Mouse (Mus musculus) limb, embryonic 10.5 days (tissue): ENCODE data around the gene Gss. TPM values are rescaled to one million over a fixed set of nuclear protein-coding genes. Genes with fewer than 3 reads are reported as not detected.

ENCODE experiments used
- DNase-seq: peaks from one replicate; pipeline ENCODE4 v3.0.0-alpha.2; 2017; ENCODE audit warnings: low spot score
- H3K27ac ChIP-seq: fragments of 300-500 bp; sonication (generic); 2 replicates; pipeline ENCODE4 v1.5.1; 2016; ENCODE audit warnings: mild to moderate bottlenecking
- H3K27me3 ChIP-seq: fragments of 300-500 bp; sonication (generic); 2 replicates; pipeline ENCODE4 v1.6.1; 2016; ENCODE audit warnings: low read depth, mild to moderate bottlenecking; ENCODE audit not compliant: poor library complexity, severe bottlenecking
- H3K36me3 ChIP-seq: fragments of 300-500 bp; sonication (generic); 2 replicates; pipeline ENCODE4 v1.6.1; 2016; ENCODE audit warnings: mild to moderate bottlenecking, moderate library complexity
- H3K4me1 ChIP-seq: fragments of 300-500 bp; sonication (generic); 2 replicates; pipeline ENCODE4 v1.6.1; 2016
- H3K4me3 ChIP-seq: fragments of 300-500 bp; sonication (generic); 2 replicates; pipeline ENCODE4 v1.5.1; 2016; ENCODE audit warnings: mild to moderate bottlenecking, moderate library complexity
- H3K9me3 ChIP-seq: fragments of 300-500 bp; sonication (generic); replicated peaks from 2 replicates; pipeline ENCODE4 v1.6.1; 2016; ENCODE audit warnings: mild to moderate bottlenecking
- WGBS: fragments of 180-500 bp; shearing (Covaris S2); methylation state at CpG from one replicate; pipeline ENCODE4 v1.1.7; 2016; 5-methylcytosine and 5-hydroxymethylcytosine counted together
- microRNA counts: library from miRNA; unstranded; fragments of <30 nt; microRNA quantifications from one replicate; lab custom pipeline; 2017
- microRNA-seq: library from miRNA; unstranded; fragments of <30 nt; microRNA quantifications from one replicate; pipeline ENCODE4, GENCODE M21; 2017
- polyA plus RNA-seq: library from polyadenylated mRNA; unstranded; fragments of >200 nt; fragmentation: Nextera tagmentation; extraction: Ambion mirVana; gene quantifications from 2 replicates; pipeline ENCODE4 v1.2.1, GENCODE M21; 2016

Gss gene
- polyA plus RNA-seq, 1 experiment from 2014 or later = 25.1 TPM

DNA sequence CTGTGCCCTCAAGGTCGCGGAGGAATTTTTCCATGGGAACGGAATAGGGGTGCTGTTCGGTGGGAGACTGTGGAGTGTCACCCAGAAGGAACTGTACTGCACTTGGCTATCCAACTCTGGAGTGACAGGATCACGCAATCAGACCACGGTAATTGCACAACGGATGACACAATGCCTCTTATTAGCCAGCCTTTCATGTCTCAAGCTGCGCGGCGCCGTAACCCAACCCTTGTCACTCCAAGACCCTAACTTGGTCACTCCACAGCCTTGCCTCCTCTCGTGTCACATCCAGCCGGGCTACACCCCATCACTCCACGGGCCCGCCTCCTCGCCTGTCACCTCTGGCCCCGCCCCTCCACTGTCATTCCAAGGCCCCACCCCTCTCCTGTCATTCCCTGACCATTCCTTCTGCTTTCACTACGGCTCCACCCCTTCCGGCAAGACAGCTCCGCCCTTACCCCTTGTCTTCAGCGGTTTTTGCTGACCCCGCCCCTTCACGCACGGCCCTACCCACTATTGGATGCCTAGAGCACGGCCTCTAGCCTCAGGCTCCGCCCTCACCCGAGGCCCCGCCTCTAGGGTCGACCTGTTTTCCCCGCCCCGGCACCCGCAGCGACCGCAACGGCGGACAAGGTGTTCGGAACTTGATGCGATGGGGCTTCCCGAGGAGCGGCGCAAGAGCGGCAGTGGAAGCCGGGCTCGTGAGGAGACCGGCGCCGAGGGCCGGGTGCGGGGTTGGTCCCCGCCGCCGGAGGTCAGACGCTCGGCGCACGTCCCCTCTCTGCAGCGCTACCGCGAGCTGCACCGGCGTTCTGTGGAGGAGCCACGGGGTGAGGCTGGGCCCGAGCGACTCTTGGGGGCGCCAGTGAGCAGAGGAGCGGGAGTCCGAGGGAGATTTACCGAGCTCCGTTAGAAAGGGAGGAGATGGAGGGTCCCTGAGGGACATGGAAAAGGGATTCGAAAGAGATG, 74.9 kb downstream of the Gss start, which contains the start of the genes Acss2 and Ggt7:
Gene Acss2, plus strand, starts transcription at position 494 of the 969 bp plus-strand sequence.
Gene Ggt7, minus strand, starts transcription at position 783 of the 969 bp plus-strand sequence.
- no peaks in the 10 kb centered on the region for H3K36me3 ChIP-seq
- H3K9me3 ChIP-seq = no peaks in the 10 kb centered on the region
- peaks cover 27% of the 10 kb centered on the region for H3K4me1 ChIP-seq
- peak; percentile 94 for DNase-seq
- peak within 1 kb of the TSS; percentile 77 for H3K27ac ChIP-seq
- H3K27me3 ChIP-seq = peaks cover 40% of the 10 kb centered on the region
- 5% methylated on average over 69 of the region's 70 CpGs for WGBS
- H3K4me3 ChIP-seq = peak within 1 kb of the TSS; percentile 70

DNA sequence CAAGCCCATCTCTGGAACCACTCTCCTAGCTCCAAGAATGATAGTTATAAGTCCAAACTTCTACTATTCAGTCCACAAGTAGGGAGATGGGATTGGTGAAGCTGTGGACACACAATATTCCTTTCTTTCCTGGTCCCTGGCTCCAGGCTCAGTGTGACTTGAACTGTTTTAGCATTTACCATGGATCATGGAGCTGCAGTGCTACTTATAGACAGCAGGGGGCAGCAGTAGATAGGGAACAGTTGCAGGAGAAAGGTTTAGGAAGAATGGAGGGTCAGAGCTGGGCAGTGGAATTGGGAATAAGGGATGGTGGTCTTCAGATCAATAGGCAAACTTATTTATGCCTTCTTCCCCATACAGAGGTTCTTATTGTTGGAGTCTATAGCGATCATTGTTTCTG, 76.7 kb downstream of the Gss start:
- no peak overlapping the region for H3K27ac ChIP-seq
- peak; percentile 67 for DNase-seq
- H3K36me3 ChIP-seq = no peaks in the 10 kb centered on the region
- peaks cover 27% of the 10 kb centered on the region for H3K4me1 ChIP-seq
- H3K9me3 ChIP-seq = no peaks in the 10 kb centered on the region
- H3K4me3 ChIP-seq = no peak overlapping the region
- WGBS = 0% methylated on average over 1 of the region's 1 CpGs
- H3K27me3 ChIP-seq = peaks cover 41% of the 10 kb centered on the region

DNA sequence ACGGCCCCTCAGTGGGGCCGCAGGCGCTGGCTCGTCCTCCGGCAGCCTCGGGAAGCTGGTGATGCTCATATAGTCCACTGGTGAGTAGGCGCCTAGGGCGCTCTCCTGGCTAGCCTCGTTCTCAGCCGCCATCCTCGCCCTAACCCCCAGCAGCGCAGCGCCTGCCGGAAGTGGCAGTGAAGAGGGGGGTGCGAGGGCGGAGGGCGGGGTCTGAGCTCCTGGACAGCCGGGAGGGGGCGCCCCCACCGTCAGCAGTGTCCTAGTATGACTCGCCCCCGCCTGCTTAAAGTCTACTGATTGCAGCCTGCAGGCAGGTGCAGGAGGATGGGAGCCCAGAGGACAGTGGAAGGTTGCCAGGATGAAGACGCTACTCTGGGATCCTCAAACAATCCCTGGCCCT, 77.9 kb downstream of the Gss start:
- WGBS = 3% methylated on average over 23 of the region's 23 CpGs
- peaks cover 41% of the 10 kb centered on the region for H3K27me3 ChIP-seq
- no peaks in the 10 kb centered on the region for H3K36me3 ChIP-seq
- H3K9me3 ChIP-seq = no peaks in the 10 kb centered on the region
- H3K4me1 ChIP-seq = peaks cover 27% of the 10 kb centered on the region
- peak overlapping the region; percentile 66 for H3K27ac ChIP-seq
- peak; percentile 63 for DNase-seq
- peak overlapping the region; percentile 53 for H3K4me3 ChIP-seq

- Histone ChIP-seq H3K27me3 (peaks cover 41% of the 10 kb centered on the region), H3K4me3 (0 out of 2 replicates have a peak overlapping the region, but pooled peaks have one; percentile 53), H3K9me3 (no peaks in the 10 kb centered on the region), H3K27ac (no peak overlapping the region), H3K4me1 (peaks cover 23% of the 10 kb centered on the region), H3K36me3 (no peaks in the 10 kb centered on the region)
- no peak for DNase-seq
- WGBS = 71% methylated on average over 5 of the region's 5 CpGs
These were observed 79.1 kb downstream of the Gss start for GRCm38 (mm10) chr2:155513543-155513942.

MicroRNAs within 50 kb of the gene (microRNA counts, 519-probe panel; counts per million panel counts)
- 684 counts per million, percentile 72 among the panel's probes with 10 or more counts for microRNA mmu-miR-499 (lab: Ali Mortazavi, UCI)

Small RNAs within 50 kb of the gene (microRNA-seq; reads per million reads assigned to microRNA genes)
- gene Mir499 = 6.4 reads per million, percentile 12 among the genes with 10 or more reads in this experiment

Other genes with a start within 250 kb of the Gss start
- gene Pigu, start 235.4 kb downstream of the Gss start, polyA plus RNA-seq = 51.7 and 53.9 TPM in 2 replicates
- gene Trp53inp2, start 211.8 kb downstream of the Gss start, polyA plus RNA-seq = 15.2 and 23.5 TPM in 2 replicates
- gene Ncoa6, start 118.9 kb downstream of the Gss start, polyA plus RNA-seq = 19.6 and 21.1 TPM in 2 replicates
- gene Acss2, start 74.9 kb downstream of the Gss start, polyA plus RNA-seq = 5.3 and 9.2 TPM in 2 replicates
- 1.6 and 3.2 TPM in 2 replicates for gene Ggt7, start 74.6 kb downstream of the Gss start, polyA plus RNA-seq
- gene Myh7b, start 18.4 kb upstream of the Gss start, polyA plus RNA-seq = 0.36 and 0.63 TPM in 2 replicates
- 125 and 141 TPM in 2 replicates for gene Trpc4ap, start 99.6 kb upstream of the Gss start, polyA plus RNA-seq
- gene Edem2, start 136.7 kb upstream of the Gss start, polyA plus RNA-seq = 22.1 and 26.6 TPM in 2 replicates
- not detected in 2 replicates for gene Gm17581, start 143.1 kb upstream of the Gss start, polyA plus RNA-seq
- 0.87 and 1.9 TPM in 2 replicates for gene Procr, start 158.3 kb upstream of the Gss start, polyA plus RNA-seq
- 0.05 TPM in 1 of 2 replicates, not detected in the other for gene Mmp24, start 182.5 kb upstream of the Gss start, polyA plus RNA-seq
- gene BC029722, start 226.6 kb upstream of the Gss start, polyA plus RNA-seq = 8.0 and 8.2 TPM in 2 replicates
- gene Eif6, start 234.1 kb upstream of the Gss start, polyA plus RNA-seq = 250 and 301 TPM in 2 replicates
- 0.31 and 0.39 TPM in 2 replicates for gene Fam83c, start 242.0 kb upstream of the Gss start, polyA plus RNA-seq